Mouse (Mus musculus): ENCODE results near the gene Eng. TPM values are rescaled to one million over a fixed set of nuclear protein-coding genes. Genes with fewer than 3 reads are reported as not detected.
A peak's percentile ranks its signal among the peaks of the same experiment; 100 is the strongest.

Eng gene
- 10 to 100 TPM; 97.9 to 99.9 TPM for total RNA-seq (2021)
- long read RNA-seq, experiment 1, transcript Eng-205 (15 exons, 3,403 nt), result minor isoform, 7 of 113 reads
- long read RNA-seq, experiment 1, transcript Eng-201 (15 exons, 3,422 nt), result major isoform, 43 of 113 reads
- long read RNA-seq, experiment 1, partial matches to known transcripts, result 38 of 113 reads
- long read RNA-seq, experiment 1, other reads (novel, unspliced or antisense), result 23 of 113 reads
- long read RNA-seq, experiment 2, transcript Eng-201 (15 exons, 3,422 nt), result major isoform, 83 of 130 reads
- long read RNA-seq, experiment 2, transcript Eng-205 (15 exons, 3,403 nt), result minor isoform, 12 of 130 reads
- long read RNA-seq, experiment 2, partial matches to known transcripts, result 23 of 130 reads
- long read RNA-seq, experiment 2, other reads (novel, unspliced or antisense), result 11 of 130 reads

DNA sequence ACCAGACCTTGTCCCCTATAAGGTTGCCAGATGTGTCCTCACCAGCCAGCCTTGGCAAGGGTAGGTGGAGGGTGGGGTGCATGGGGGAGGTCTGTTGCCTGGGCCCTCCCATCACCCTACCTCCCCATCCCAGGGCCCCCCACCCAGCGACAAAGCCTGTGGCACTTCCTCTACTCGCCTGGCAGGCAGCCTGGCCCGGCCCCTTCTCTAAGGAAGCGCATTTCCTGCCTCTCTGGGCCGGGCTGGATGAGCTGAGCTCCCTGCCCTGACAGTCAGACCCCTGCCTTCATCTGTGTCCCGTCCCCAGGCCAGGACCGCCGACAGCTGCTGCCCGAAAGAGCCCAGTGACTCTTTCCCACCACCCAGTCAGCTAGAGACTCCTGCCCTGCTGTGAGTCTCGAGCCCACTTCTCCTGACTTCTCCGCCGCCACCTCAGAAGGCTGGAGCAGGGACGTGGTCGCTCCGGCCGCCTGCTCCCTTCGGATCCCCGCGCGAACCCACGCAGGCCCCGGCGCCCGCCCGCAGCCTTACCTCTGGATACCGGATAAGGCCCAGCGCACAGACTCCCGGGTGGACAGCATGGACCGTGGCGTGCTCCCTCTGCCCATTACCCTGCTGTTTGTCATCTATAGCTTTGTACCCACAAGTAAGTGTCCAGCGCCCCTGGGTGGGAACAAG lies at the start of gene Eng:
TSS of gene Eng (plus strand) at position 217 of the 678 bp plus-strand sequence.
- DNase-seq, result peak; percentile 66

DNA sequence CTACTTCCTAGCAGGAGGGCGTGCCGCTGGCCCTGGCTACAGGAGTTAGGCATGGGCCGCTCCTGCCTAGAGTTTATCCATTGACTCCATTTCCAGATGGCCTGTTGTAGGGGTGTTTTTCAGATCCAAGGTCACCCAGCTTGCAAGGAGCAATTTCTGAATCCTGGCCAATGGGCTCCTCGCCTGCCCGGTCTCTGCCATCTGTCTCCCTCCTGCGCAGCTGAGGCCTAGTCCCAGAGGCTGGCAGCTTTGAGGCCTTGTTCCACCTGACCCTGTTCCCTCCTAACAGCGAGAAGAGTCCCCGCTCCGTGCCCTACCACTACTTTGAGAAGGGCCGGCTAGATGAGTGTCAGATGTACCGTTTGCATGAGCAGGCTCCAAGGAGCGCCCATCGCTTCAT lies 49.7 kb upstream of the Eng start:
- peak; percentile 55 for DNase-seq

DNA sequence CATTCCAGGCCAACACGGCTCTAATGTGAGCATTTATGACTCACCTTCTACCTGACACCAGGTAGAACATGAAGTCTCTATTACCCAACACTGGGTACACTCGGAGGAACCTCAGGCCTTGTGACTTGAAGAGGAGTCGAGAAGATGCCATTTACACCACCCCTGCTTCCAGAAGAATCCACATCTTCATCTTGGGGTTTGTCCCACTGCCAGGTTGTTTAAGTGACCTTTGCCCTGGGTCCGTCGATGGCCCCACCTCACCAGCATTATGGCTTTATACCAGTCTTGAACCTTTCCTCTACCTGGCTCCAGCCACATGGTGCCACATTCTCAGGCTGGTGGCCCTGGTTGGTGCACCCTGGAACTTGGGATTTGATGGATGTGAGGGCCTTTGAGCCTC lies 49.1 kb upstream of the Eng start:
- no peak for DNase-seq

DNA sequence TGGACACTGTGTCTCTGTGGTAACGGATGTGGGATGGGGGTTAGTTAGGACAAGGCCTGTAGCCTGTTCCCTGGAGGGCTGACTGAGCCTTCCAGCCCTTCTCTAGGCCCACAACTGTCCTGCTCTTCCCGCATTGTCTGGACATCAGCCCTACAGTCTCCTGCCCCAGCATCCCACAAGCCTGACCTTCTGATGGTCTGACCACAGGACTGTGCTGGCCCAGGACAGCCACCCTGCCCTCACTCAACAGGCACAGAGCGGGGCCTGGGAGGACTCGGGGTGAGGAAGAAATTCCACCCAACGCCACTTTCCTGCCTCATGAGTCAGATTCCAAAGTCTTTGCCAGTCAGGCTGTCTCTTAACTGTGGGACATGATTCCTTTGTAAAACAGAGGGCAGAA lies 48.7 kb upstream of the Eng start:
- DNase-seq, result no peak

DNA sequence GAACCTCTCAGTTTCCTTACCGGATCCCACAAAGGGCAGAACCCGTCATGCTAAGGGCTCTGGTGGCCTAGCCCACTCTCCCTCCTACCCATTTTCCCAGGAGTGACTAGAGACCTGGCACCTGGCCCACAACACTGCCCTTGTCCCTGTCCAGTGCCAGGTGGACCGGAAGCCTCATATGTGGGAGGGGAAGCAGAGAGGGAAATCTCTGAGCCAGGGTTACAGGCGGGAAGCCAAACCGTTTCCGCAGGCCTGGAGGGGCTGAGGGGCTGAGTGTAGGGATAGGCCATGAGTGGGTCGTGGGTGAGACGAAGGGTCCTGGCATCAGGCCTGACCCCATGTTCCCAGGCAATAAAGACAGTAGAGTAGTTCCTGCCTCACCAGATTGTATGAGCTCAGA lies 47.9 kb upstream of the Eng start:
- no peak for DNase-seq

DNA sequence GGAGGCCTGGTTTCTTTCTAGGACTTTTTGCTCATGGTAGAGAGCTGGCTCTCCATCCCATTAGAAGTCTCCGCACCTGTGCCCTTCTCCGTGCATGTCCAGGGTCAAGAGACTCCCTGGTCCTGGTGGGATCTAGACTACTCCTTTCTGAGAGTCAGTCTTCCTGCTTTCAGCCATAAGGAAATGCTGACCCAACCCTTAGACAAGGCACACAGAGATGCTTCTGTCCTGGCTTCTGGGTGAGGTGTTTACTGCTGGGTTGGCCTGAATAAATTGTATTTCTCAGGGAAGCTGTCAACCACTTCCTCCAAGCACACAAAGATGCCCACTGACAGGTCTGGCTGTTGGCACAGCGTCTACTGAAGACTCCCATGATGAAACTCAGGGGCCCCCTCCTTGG lies 47.0 kb upstream of the Eng start, which contains the start of gene St6galnac6:
TSS of gene St6galnac6 (plus strand) at position 301 of the 400 bp plus-strand sequence.
- DNase-seq, result no peak

GRCm38 (mm10) chr2:32601417-32602065 lies 44.9 kb upstream of the Eng start:
- peak; percentile 66 for DNase-seq

DNA sequence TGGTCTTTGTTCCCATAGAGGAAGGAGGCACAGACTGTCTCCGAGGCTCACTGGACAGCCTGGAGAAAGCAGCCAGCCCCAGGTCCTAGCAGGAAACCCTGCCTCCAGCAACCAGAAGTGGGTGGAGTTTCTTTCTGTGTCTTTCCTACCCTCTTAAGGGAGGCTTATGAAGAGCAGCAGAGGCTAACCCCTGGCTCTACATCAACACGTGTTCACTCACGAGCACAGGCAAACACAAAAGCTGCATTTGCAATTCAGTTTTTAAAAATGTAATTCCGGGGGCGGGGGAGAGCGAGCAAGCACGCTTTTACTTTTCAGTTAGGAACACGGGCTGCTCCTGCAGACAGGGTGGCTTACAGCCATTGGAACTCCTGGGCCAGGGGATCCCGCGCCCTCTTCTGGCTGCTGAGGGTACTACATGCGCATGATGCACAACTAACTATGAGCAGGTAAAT lies 43.8 kb upstream of the Eng start:
- DNase-seq, result peak; percentile 95

DNA sequence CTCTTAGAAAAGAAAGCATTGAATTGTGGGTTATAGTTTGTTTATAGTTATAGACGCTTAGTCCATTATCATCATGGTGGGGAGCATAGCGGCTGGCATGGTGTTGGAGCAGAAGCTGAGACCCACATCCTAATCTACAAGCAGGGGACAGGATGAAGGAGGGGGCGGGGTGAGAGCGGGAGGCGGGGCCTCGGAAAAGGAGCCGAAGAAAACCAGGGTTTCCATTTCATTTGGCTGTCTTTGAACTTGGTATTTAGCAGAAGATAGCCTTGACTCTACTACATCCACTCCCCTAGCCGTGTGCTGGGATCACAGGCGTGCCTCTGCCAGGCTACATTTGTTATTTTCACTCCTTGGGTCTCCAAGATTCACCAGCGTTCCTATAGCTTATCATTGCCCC lies 41.8 kb upstream of the Eng start:
- DNase-seq, result no peak

DNA sequence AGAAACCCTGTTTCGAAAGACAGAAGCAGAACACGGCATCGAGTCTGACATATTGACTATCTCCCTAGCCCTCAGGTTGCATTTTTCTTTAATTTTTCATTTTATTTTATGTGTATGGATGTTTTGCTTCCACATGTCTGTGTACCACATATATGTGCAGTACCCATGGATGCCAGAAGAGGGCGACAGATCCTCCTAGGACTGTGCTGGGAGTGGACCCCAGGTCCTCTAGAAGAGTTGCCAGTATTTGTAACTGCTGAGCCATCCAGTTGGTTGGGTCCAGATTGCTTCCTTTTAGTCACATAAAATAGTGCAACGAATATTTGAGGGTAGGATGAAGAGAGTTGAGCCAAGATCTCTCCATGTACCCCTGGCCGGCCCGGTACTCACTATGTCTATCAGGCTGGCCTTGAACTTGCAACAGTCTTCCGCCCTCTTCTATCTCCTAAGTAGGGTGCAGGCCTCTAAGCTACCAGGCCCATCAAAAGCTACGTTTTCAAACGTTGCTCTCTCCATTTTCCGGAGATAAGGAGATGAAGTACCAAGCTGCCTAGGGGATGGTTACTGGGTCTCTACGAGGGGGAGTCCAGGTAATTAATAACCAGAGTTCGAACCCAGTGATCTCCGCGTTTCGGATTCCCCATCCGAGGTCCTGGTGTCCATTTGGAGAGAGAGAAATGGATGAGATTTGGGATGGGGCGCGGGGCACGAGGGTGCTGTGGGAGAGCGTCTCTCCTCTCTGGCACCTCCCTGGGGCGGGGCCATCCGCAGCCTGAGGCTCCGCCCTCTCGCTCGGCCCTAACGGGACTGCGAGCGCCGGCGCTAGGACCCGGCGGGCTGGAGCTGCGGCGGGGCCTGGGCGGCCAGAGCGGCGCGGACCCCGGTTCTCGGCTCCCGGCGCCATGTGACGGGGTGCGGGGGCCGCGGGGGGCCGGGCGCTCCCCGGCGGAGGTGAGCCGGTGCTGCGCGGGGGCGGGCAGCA lies 39.9 kb upstream of the Eng start:
- DNase-seq, result peak; percentile 93

DNA sequence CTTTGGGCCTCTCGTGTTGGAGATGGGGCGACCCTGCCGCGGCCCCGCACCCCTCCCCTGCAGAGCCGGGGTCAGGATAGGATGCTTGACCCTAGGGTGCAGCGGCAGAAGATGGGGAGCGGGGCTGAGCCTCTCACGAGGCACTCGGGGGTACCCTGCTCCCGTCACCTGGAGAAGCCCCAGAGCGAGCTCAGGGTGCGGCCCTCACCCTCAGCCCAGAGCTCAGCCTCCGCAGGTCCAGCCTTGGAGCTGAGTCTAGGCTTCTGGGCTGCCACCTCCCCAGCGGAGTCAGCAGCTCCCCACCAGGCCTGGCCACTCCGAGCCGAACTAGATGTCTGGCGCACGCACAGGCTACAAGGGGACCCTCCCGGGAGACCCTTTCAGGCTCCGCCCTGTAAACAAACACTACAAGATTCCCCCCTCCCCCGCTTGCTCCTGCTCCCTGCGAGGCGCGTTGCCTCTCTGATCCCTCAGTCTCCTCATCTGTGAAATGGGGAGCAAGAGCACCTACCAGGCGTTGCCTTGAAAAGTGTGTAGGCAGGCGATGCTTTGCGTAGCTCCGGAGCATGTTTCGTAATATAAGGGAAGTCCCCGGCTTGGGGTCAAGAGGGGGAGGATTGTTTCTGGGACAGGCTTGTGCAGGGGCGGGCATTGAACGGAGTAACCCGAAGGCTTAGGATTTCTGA lies 39.0 kb upstream of the Eng start:
- DNase-seq, result peak; percentile 61

DNA sequence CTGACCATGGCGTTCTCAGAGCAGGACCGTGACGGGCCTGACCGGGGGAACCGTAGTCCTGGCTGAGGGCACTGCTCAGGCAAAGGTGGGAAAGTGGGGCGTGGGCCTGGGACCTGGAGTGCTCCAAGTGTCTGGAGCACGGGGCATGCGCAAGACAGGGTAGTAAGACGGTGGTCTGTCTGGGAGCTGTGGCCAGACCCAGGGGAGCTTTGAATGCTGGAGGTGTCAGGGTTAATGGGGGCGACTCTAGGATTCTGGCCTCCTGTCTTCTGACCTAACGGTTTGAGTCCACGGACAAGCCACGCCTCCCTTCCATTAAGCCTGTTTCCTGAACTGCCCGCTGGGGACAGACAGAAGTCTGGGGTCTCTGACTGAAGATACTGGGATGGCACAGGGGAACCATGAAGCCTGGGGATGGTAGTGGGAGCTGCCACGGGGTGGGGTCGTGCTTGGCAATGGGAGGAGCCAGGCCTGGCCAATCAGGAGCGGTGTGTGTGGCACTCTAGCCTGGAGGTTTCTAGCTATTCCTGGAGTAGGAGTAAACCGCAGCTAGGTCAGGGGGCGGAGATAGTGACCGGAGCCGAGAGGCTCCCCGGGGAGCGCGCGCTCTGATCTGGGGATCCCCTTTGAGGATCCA lies 38.1 kb upstream of the Eng start:
- peak; percentile 90 for DNase-seq

DNA sequence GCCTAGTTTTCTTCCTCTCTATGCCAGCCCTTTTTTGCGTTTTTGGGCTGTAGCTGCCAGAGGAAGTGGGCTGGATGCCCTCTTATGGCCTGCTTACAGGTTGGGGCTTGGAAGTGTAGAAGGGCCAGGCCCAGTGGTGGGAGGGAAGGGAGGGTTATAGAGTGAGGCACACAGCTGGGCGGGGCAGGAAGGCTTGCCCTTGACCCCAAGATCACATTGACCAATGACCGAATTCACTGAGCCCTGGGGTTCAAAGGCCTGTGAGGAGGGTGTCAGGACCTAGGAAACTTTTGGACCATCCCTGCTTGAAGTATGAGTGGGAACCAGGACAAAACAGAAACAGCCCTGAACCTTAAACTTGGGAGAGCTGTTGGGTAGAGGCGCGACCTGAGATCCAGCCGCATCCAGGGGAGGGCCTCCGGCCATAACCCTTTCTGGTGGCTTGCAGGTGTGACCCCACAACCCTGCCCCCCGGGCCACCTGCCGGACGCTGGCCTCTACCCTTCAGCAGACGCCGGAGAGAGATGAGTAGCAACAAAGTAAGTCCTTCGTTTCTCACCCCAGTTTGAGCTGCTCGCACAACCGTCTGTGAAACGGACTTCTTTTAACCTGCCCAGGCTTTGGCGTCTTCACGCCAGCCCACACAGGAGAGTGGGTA lies 37.5 kb upstream of the Eng start:
- DNase-seq, result no peak

DNA sequence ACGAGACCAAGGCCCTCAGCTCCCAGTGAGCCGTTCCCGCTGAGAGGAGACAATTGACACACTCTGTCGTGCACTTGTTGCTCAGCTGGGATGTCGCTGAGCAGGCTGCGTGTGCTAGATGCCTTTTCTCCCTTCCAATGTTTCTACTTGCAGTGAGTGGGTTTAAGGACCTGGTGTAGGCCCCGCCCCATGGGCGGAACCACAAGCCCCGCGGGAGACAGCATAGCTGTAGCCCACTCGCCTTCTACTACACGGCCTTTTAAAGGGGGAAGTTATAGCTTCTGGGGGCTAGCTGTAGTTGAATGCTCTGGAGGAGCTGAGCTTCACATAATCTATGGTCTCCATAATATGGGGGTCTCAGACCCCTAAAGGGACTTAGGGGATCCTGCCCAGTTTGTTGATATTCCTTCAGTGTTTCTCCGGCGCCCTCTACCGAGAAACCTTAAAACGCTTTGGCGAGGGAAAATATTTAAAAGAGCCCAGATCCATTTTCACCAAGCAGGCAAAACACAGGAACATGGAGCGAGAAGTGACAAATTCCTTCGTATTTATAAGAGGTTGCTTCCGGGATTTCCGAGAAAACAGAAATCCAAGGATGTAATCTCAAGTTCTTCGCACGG lies 35.7 kb upstream of the Eng start:
- peak; percentile 70 for DNase-seq

GRCm38 (mm10) chr2:32612274-32612673 lies 34.1 kb upstream of the Eng start:
- no peak for DNase-seq

GRCm38 (mm10) chr2:32617109-32617508 lies 29.3 kb upstream of the Eng start:
- DNase-seq, result no peak

GRCm38 (mm10) chr2:32617601-32618000 lies 28.8 kb upstream of the Eng start:
- DNase-seq, result no peak

DNA sequence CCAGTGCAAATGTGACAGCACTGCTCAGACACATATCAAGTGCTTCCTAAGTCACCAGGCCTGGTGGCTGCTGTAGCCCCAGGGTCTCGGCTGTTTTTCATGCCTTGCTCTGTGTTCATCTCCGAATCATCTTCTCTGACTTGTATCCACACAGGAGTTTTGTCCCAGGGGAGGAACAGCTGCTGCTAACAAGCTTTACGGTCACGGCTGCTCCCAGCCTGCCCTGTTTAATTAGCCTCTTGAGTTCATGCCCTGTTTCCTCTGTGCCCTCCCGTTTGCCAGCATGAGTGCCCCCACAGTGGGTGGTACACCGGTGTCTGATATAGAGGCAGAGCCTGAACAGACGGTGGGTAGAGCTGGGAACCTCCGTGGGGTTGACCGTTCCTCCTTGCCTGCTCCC lies 28.3 kb upstream of the Eng start:
- DNase-seq, result no peak

GRCm38 (mm10) chr2:32620682-32621516 lies 25.5 kb upstream of the Eng start:
- peak; percentile 77 for DNase-seq
